In the genomic region with DNA sequence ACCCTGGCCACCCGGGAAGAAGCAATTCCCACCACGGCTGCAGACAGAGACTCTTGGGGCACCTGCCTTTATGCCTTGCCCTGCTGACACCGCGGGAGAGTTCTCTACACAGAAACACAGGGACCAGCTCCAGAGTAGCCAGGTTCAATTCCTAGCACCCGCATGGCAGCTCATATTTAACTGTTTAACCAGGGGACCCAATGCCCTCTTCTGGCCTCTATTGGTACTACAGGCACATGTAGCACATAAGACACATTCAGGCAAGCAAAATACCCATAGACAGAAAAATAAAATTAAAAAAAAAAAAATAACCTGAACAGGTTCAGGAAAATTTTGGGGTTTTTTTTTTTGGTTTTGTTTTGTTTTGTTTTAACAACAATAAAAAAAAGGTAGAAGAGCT, we compare ENCODE assay signal across 16 mouse cellular contexts. TPM values are rescaled to one million over a fixed set of nuclear protein-coding genes. Genes with fewer than 3 reads are reported as not detected.
A peak's percentile ranks its signal among the peaks of the same experiment; 100 is the strongest.
DNase-seq lines count a peak whose midpoint lies in the region; ATAC-seq and TF ChIP-seq lines count a peak whose summit lies in the region.
"Had no signal": no experiment of that assay in that cellular context is flagged by ENCODE, and none has a peak within 500 bp of the region (broad histone marks: within the 10 kb centered on the region; RNA-seq: fewer than 3 reads in every experiment).

No protein-coding gene starts in this region.

- ATAC-seq in forebrain, postnatal 0 days: no peak
- ATAC-seq in lung, embryonic 14.5 days (ENCODE audit: insufficient read depth): no peak

- no peaks in the 10 kb centered on the region for H3K36me3 ChIP-seq in forebrain, postnatal 0 days (ENCODE audit: insufficient read depth)
- H3K36me3 ChIP-seq in forebrain, embryonic 10.5 days (replicated peaks): peaks cover 55% of the 10 kb centered on the region
- peaks cover 34% of the 10 kb centered on the region for H3K36me3 ChIP-seq in lung, embryonic 14.5 days (ENCODE audit: insufficient read depth)
- peaks cover 29% of the 10 kb centered on the region for H3K36me3 ChIP-seq in ES-E14 (ENCODE audit: control insufficient read depth, insufficient read depth, low read length, poor library complexity, severe bottlenecking)
- no peaks in the 10 kb centered on the region for H3K36me3 ChIP-seq in splenic B cell, adult 2 months (ENCODE audit: control insufficient read depth, insufficient read depth, low read length, poor library complexity, severe bottlenecking)

- H3K9me3 ChIP-seq in forebrain, postnatal 0 days (ENCODE audit: low read length): no peaks in the 10 kb centered on the region
- peaks cover 6% of the 10 kb centered on the region; the same call in 1 of the 2 replicates for H3K9me3 ChIP-seq in forebrain, embryonic 10.5 days
- no peaks in the 10 kb centered on the region for H3K9me3 ChIP-seq in lung, embryonic 14.5 days (ENCODE audit: low read depth, low read length)
- no peaks in the 10 kb centered on the region for H3K9me3 ChIP-seq in ES-E14 (ENCODE audit: control insufficient read depth, insufficient read depth, low read depth, low read length)
- H3K9me3 ChIP-seq: heart, embryonic 15.5 days; liver, embryonic 13.5 days had no signal

- H3K4me3 ChIP-seq in forebrain, postnatal 0 days (ENCODE audit: low read depth, low read length): no peak overlapping the region
- H3K4me3 ChIP-seq in forebrain, embryonic 10.5 days: no peak overlapping the region
- H3K4me3 ChIP-seq in lung, embryonic 14.5 days (ENCODE audit: low read depth, low read length): no peak overlapping the region
- H3K4me3 ChIP-seq in ES-E14 (ENCODE audit: insufficient read depth in 1 of 2, low read depth in 1 of 2, low read length in 2 of 2, poor library complexity in 1 of 2, severe bottlenecking in 1 of 2): peak overlapping the region; percentile 14 to 31; a peak in 3 of 4 replicates
- H3K4me3 ChIP-seq: heart, embryonic 15.5 days; liver, embryonic 13.5 days had no signal

- H3K27me3 ChIP-seq in forebrain, postnatal 0 days (ENCODE audit: insufficient read depth, low read length): no peaks in the 10 kb centered on the region
- no peaks in the 10 kb centered on the region for H3K27me3 ChIP-seq in forebrain, embryonic 10.5 days (ENCODE audit: poor library complexity, severe bottlenecking)
- H3K27me3 ChIP-seq in lung, embryonic 14.5 days (ENCODE audit: insufficient read depth, low read length): no peaks in the 10 kb centered on the region
- H3K27me3 ChIP-seq in splenic B cell, adult 2 months (ENCODE audit: control insufficient read depth, insufficient read depth, low read length, poor library complexity, severe bottlenecking): no peaks in the 10 kb centered on the region
- H3K27me3 ChIP-seq: heart, embryonic 15.5 days; liver, embryonic 13.5 days had no signal

- H3K27ac ChIP-seq in forebrain, postnatal 0 days (ENCODE audit: low read depth, low read length): no peak overlapping the region
- no peak overlapping the region for H3K27ac ChIP-seq in forebrain, embryonic 10.5 days
- no peak overlapping the region for H3K27ac ChIP-seq in lung, embryonic 14.5 days (ENCODE audit: low read depth)
- no peak overlapping the region for H3K27ac ChIP-seq in ES-E14 (ENCODE audit: insufficient read depth, low read depth, low read length, poor library complexity, severe bottlenecking)
- H3K27ac ChIP-seq: heart, embryonic 15.5 days; hindbrain, embryonic 14.5 days; liver, embryonic 13.5 days had no signal

- TF ChIP-seq CTCF in forebrain, postnatal 0 days (IDR thresholded peaks at IDR 0.05; ENCODE audit: low read depth): peak; percentile 35; the same call in 1 of the 2 replicates
- TF ChIP-seq CTCF in lung, embryonic 14.5 days (IDR thresholded peaks at IDR 0.05; ENCODE audit: low read depth): peak; percentile 38

- H3K4me1 ChIP-seq in forebrain, postnatal 0 days (ENCODE audit: insufficient read depth): no peaks in the 10 kb centered on the region
- peaks cover 13% of the 10 kb centered on the region for H3K4me1 ChIP-seq in forebrain, embryonic 10.5 days
- H3K4me1 ChIP-seq in lung, embryonic 14.5 days (ENCODE audit: insufficient read depth): no peaks in the 10 kb centered on the region
- peaks cover 2 to 31% of the 10 kb centered on the region in 2 experiments; a peak in 3 of 4 replicates for H3K4me1 ChIP-seq in ES-E14 (ENCODE audit: control insufficient read depth in 2 of 2, insufficient read depth in 2 of 2, low read length in 2 of 2, poor library complexity in 1 of 2)
- H3K4me1 ChIP-seq: liver, embryonic 13.5 days; megakaryocyte, embryonic 14.5 days had no signal

- WGBS in forebrain, postnatal 0 days: 95% methylated on average over 5 of the region's 5 CpGs
- 95% methylated on average over 5 of the region's 5 CpGs for WGBS in forebrain, embryonic 10.5 days
- 92% methylated on average over 5 of the region's 5 CpGs for WGBS in lung, embryonic 14.5 days

- H3K9ac ChIP-seq in forebrain, postnatal 0 days: no peak overlapping the region
- H3K9ac ChIP-seq in lung, embryonic 14.5 days: no peak overlapping the region
- peak overlapping the region; percentile 12; the same call in 1 of the 2 replicates for H3K9ac ChIP-seq in ES-E14 (ENCODE audit: insufficient read depth, low read depth, low read length, poor library complexity, severe bottlenecking)
- H3K9ac ChIP-seq: heart, embryonic 15.5 days; hindbrain, embryonic 14.5 days; liver, embryonic 13.5 days had no signal

- in situ Hi-C loops in ES-E14 (cut with MboI; ENCODE audit: low sequenced_read_pairs in 2 of 2, unreplicated experiment in 2 of 2): no loop called here

- DNase-seq in forebrain, postnatal 0 days: no peak
- no peak for DNase-seq in forebrain, embryonic 10.5 days (ENCODE audit: extremely low spot score, low spot score)
- peak; percentile 58 for DNase-seq in lung, embryonic 14.5 days
- no peak for DNase-seq in lung, adult 18-20 months
- peak; percentile 71 for DNase-seq in ES-E14 (ENCODE audit: low read depth, low spot score)
- peak; percentile 21 for DNase-seq in splenic B cell, adult 2 months (ENCODE audit: low read depth, low spot score)
- no peak for DNase-seq in yolk sac, embryonic 10.5 days (ENCODE audit: low spot score)
- DNase-seq in layer of hippocampus, adult 8-10 months (ENCODE audit: low spot score in 2 of 2): no peak
- DNase-seq: adrenal gland, adult 2 months; cerebellum, adult 11 months; gastrocnemius, postnatal 25 days; liver, embryonic 13.5 days had no signal

- H3K4me2 ChIP-seq in forebrain, postnatal 0 days (ENCODE audit: low read depth): no peak overlapping the region
- no peak overlapping the region for H3K4me2 ChIP-seq in lung, embryonic 14.5 days
- H3K4me2 ChIP-seq: heart, embryonic 15.5 days; hindbrain, embryonic 14.5 days; liver, embryonic 13.5 days had no signal

TF ChIP-seq in ES-E14, 5 proteins besides CTCF, POLR2A, EP300 and RAD21:
- TF ChIP-seq CHD2 (IDR thresholded peaks at IDR 0.05; ENCODE audit: low read depth, low read length) (no peak), ZC3H11A (IDR thresholded peaks at IDR 0.05; ENCODE audit: borderline replicate concordance, low read depth, low read length) (no peak), HCFC1 (IDR thresholded peaks at IDR 0.05; ENCODE audit: borderline replicate concordance, insufficient read depth, low read length) (no peak), ZNF384 (IDR thresholded peaks at IDR 0.05; ENCODE audit: low read depth, low read length) (no peak), MAFK (IDR thresholded peaks at IDR 0.05; ENCODE audit: insufficient read depth, low read depth, low read length) (no peak)

RNA-seq across cellular contexts. Expression of a gene that starts 27.2 kb away (rescaled TPM):
- 20.2 and 23.7 TPM in 2 replicates for total RNA-seq in forebrain, postnatal 0 days (2014; rRNA removed)
- 12.4 and 14.4 TPM in 2 replicates for polyA plus RNA-seq in forebrain, postnatal 0 days (2015; fragmentation: Nextera tagmentation; extraction: Ambion mirVana)
- polyA plus RNA-seq in forebrain, embryonic 10.5 days (2016; fragmentation: Nextera tagmentation; extraction: Ambion mirVana): 36.0 and 36.2 TPM in 2 replicates
- polyA plus RNA-seq in lung, embryonic 14.5 days (2014; fragmentation: Nextera tagmentation; extraction: Ambion mirVana): 44.1 and 47.5 TPM in 2 replicates
- total RNA-seq in ES-E14 (2012; rRNA removed): 102 and 216 TPM in 2 replicates
- total RNA-seq in layer of hippocampus, adult 8-10 months (2022): 10 to 100 TPM; 12.8 to 22.5 (median 17.9) TPM

RNA-seq across cellular contexts. Expression of a gene that starts 58.5 kb away (rescaled TPM):
- total RNA-seq in forebrain, postnatal 0 days (2014; rRNA removed): not detected in 2 replicates
- polyA plus RNA-seq in forebrain, postnatal 0 days (2015; fragmentation: Nextera tagmentation; extraction: Ambion mirVana): not detected in 2 replicates
- not detected in 2 replicates for polyA plus RNA-seq in forebrain, embryonic 10.5 days (2016; fragmentation: Nextera tagmentation; extraction: Ambion mirVana)
- not detected in 2 replicates for polyA plus RNA-seq in lung, embryonic 14.5 days (2014; fragmentation: Nextera tagmentation; extraction: Ambion mirVana)
- not detected in 2 replicates for total RNA-seq in ES-E14 (2012; rRNA removed)
- not detected for total RNA-seq in layer of hippocampus, adult 8-10 months (2022)
- total RNA-seq: gastrocnemius, postnatal 25 days; left cerebral cortex, adult 8-10 months had no signal
- polyA plus RNA-seq: liver, embryonic 13.5 days had no signal

Comparison
In these comparisons a context has a peak if more than half of its experiments do, and no peak if none do; other contexts are left out.
1. DNase-seq: peak in lung, embryonic 14.5 days (single experiment), ES-E14 (single experiment) and splenic B cell, adult 2 months (single experiment); none in forebrain, postnatal 0 days (single experiment), forebrain, embryonic 10.5 days (single experiment), lung, adult 18-20 months (0 of 2), yolk sac, embryonic 10.5 days (single experiment) and layer of hippocampus, adult 8-10 months (0 of 2).
2. H3K4me3 ChIP-seq: peak in ES-E14 (2 of 2); none in forebrain, postnatal 0 days (single experiment), forebrain, embryonic 10.5 days (single experiment) and lung, embryonic 14.5 days (single experiment).